Mouse (Mus musculus): ENCODE measurements at regions not wholly inside any gene's neighbourhood (a gene's known extent, or its start where the extent isn't known, plus 50 kb on each side); places are given as distances from the start of the nearest gene placed in this dataset.
"Not testable (repeated sequence)": the region's sequence is repeated elsewhere in the genome, so short reads cannot be mapped to it uniquely, and the experiment has no call there.

DNA sequence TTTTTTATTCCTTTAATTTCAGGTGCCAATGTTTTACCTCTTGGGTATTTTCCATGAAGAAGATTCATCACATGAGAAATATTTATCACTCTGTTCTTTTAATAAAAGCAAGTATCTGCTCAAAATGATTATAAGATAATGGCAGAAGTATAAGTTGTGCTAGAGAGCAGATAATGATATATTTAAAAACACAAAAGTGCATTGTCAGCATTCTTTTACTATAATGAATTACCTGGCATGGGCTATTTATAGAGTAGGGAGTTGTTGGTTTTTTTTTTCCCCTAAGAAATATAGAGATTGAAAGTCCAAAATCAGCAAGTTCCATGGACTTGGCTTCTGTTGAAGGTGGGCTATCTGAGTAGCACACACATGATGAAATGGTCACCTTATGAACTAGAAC lies 292.7 kb downstream of the Pou4f1 start:
- H3K9ac ChIP-seq (replicated peaks; ENCODE audit: low read depth, low read length), result no peak overlapping the region
- no peaks in the 10 kb centered on the region for H3K27me3 ChIP-seq (ENCODE audit: control insufficient read depth, insufficient read depth, low read length)
- no peaks in the 10 kb centered on the region for H3K36me3 ChIP-seq (ENCODE audit: control insufficient read depth, insufficient read depth, low read length)
- no peaks in the 10 kb centered on the region for H3K4me1 ChIP-seq (ENCODE audit: control insufficient read depth, insufficient read depth, low read length)
- H3K4me3 ChIP-seq (ENCODE audit: low read depth, low read length), result no peak overlapping the region
- no peak overlapping the region for H3K27ac ChIP-seq (ENCODE audit: low read depth, low read length)
- ATAC-seq (ENCODE audit: low read depth), result no peak
- H3K4me2 ChIP-seq (ENCODE audit: low read depth, low read length), result no peak overlapping the region
- H3K9me3 ChIP-seq (ENCODE audit: control insufficient read depth, low read length), result no peaks in the 10 kb centered on the region

DNA sequence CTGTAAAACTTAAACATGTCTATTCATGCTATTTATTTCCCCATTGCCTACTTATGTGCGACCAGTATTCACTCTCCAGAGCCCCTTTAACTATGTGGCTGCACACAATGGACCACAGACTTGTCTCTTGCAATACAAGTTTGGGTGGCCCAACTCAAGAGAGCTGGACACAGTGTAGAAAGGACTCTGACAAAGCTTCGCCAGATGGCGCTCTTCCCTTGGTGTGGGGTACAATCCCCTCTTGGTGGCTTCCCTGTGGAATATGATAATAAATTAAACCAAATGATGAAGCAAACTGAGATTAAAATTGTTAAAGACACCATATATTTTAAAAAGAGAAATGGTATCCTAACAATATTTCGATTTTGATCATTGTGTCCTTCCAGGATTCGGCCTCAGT lies 302.6 kb upstream of the Ednrb start:
- ATAC-seq (ENCODE audit: low read depth), result no peak
- Histone ChIP-seq H3K4me2 (ENCODE audit: low read depth, low read length) (no peak overlapping the region), H3K27me3 (ENCODE audit: control insufficient read depth, insufficient read depth, low read length) (no peaks in the 10 kb centered on the region), H3K9ac (replicated peaks; ENCODE audit: low read depth, low read length) (no peak overlapping the region), H3K36me3 (ENCODE audit: control insufficient read depth, insufficient read depth, low read length) (no peaks in the 10 kb centered on the region), H3K27ac (ENCODE audit: low read depth, low read length) (no peak overlapping the region), H3K4me3 (ENCODE audit: low read depth, low read length) (no peak overlapping the region), H3K4me1 (ENCODE audit: control insufficient read depth, insufficient read depth, low read length) (no peaks in the 10 kb centered on the region), H3K9me3 (ENCODE audit: control insufficient read depth, low read length) (no peaks in the 10 kb centered on the region)
- 61% methylated on average over 5 of the region's 5 CpGs for WGBS

DNA sequence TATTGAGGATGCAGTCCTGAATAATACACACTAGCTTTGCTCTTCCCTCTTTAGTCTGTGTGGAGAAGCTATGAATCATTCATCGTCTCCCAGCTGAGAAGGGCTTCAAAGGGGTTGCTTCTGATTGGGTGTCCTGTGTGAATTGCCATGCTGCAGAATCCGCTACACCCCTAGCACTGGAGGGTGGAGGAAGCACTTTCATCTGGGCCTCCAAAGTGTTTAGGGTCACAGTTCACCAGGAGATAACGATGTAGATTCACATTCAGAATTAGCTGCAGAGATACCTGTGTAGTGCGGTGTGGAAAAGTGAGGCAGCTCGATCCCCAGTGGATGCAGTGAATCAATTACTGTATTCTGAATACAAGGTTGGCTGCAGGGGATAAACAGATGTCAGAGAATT lies 301.2 kb upstream of the Ednrb start:
- H3K4me2 ChIP-seq (ENCODE audit: low read depth, low read length), result no peak overlapping the region
- H3K9ac ChIP-seq (replicated peaks; ENCODE audit: low read depth, low read length), result no peak overlapping the region
- ATAC-seq (ENCODE audit: low read depth), result no peak; the same call in 1 of the 2 replicates
- H3K9me3 ChIP-seq (ENCODE audit: control insufficient read depth, low read length), result no peaks in the 10 kb centered on the region
- no peaks in the 10 kb centered on the region for H3K27me3 ChIP-seq (ENCODE audit: control insufficient read depth, insufficient read depth, low read length)
- H3K36me3 ChIP-seq (ENCODE audit: control insufficient read depth, insufficient read depth, low read length), result no peaks in the 10 kb centered on the region
- H3K27ac ChIP-seq (ENCODE audit: low read depth, low read length), result no peak overlapping the region
- WGBS, result 20% methylated on average over 5 of the region's 5 CpGs
- no peak overlapping the region for H3K4me3 ChIP-seq (ENCODE audit: low read depth, low read length)
- no peaks in the 10 kb centered on the region for H3K4me1 ChIP-seq (ENCODE audit: control insufficient read depth, insufficient read depth, low read length)

DNA sequence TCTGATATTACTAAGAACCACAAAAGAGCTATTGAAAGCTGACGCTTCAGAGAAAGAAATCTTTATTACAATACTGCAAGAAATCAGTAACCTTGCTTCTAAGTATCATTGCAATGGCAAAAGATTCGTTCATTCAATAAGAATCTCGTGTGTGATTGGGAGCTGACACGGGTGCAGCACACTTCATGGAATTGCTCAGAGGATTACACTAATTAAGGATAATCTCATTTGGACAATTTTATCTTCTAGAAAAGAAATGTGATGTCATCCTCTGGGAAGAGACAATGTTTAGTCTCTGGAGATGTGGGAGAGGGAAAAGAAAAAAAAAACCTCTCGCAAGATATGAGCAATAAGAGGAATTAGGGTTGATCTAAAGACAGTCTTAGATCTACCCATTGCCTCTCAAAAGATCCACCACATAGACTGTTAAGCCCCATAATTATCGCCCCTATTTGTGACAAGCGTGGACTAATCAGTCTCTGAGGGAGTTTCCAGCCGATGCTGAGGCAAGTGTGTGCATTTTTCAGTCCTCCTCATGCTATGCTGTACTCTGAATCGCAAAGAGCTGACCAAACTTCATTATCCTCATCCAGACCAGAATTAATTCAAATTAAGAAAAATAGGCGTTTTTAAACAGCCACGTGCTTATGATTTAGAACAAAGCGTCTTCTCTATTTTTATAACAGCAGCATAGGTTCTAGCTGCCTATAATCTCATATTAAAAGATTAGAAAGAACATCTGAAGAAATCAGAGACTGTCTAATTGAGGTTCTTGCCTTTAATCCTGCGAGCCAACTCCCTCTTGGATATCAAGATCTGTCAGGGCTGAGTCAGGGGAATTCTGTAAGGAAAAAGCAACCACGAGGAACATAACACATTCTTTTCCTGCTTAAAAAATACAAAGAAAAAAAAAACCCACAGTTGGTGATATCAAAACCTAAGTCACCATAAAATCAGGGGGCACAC lies 271.1 kb upstream of the Ednrb start:
- no peaks in the 10 kb centered on the region for H3K9me3 ChIP-seq (ENCODE audit: control insufficient read depth, low read length)
- no peak overlapping the region for H3K4me2 ChIP-seq (ENCODE audit: low read depth, low read length)
- H3K9ac ChIP-seq (replicated peaks; ENCODE audit: low read depth, low read length), result no peak overlapping the region
- H3K4me1 ChIP-seq (ENCODE audit: control insufficient read depth, insufficient read depth, low read length), result no peaks in the 10 kb centered on the region
- H3K27me3 ChIP-seq (ENCODE audit: control insufficient read depth, insufficient read depth, low read length), result no peaks in the 10 kb centered on the region
- WGBS, result 87% methylated on average over 14 of the region's 14 CpGs
- no peak overlapping the region for H3K27ac ChIP-seq (ENCODE audit: low read depth, low read length)
- ATAC-seq (ENCODE audit: low read depth), result no peak
- H3K36me3 ChIP-seq (ENCODE audit: control insufficient read depth, insufficient read depth, low read length), result no peaks in the 10 kb centered on the region
- H3K4me3 ChIP-seq (ENCODE audit: low read depth, low read length), result no peak overlapping the region

DNA sequence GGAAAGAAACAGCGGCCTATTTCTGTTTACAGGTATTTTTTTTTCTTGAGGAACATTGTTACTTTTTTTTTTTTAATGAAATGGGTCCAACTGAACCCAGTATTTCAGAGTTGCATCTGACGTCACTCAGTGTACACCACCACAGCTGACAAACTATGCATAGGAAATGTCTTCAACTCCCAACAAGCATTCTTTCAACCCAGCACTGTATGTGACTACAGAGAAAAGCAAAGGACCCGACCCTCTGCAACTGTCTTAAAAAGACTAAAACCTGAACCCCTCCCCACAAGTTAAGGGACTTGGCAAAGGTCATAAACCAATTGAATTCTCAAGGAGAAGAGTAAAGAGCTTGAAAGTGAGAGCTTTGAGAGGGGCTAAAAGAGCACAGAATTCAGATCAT lies 270.0 kb upstream of the Ednrb start:
- ATAC-seq (ENCODE audit: low read depth), result no peak
- 68% methylated on average over 3 of the region's 3 CpGs for WGBS

DNA sequence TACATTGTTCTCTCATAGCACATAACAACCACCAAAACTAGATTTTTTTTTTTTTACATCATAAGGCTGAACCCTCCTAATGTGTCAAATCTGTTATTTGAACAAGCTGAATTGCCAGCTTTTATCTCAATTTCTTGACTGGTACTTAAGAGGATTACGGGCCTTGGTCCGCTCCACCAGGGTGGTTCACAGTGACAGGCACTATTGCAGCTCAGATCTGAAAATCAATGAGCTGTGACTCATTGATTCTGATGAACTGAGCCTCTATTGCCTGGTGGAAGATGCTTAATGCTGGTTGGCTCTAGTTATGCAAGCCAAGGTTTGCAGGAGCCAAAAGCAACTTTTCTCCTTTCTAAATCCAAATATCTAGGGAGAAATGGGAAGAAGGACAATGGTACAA lies 269.2 kb upstream of the Ednrb start:
- no peaks in the 10 kb centered on the region for H3K9me3 ChIP-seq (ENCODE audit: control insufficient read depth, low read length)
- no peak for ATAC-seq (ENCODE audit: low read depth)
- no peaks in the 10 kb centered on the region for H3K4me1 ChIP-seq (ENCODE audit: control insufficient read depth, insufficient read depth, low read length)
- no peaks in the 10 kb centered on the region for H3K36me3 ChIP-seq (ENCODE audit: control insufficient read depth, insufficient read depth, low read length)
- H3K27ac ChIP-seq (ENCODE audit: low read depth, low read length), result no peak overlapping the region
- H3K4me3 ChIP-seq (ENCODE audit: low read depth, low read length), result no peak overlapping the region
- WGBS, result 68% methylated on average over 2 of the region's 2 CpGs
- H3K9ac ChIP-seq (replicated peaks; ENCODE audit: low read depth, low read length), result no peak overlapping the region
- H3K4me2 ChIP-seq (ENCODE audit: low read depth, low read length), result no peak overlapping the region
- H3K27me3 ChIP-seq (ENCODE audit: control insufficient read depth, insufficient read depth, low read length), result no peaks in the 10 kb centered on the region

More for the DNA sequence above, 270.0 kb upstream of the Ednrb start:
- Histone ChIP-seq H3K36me3 (ENCODE audit: control insufficient read depth, insufficient read depth, low read length) (no peaks in the 10 kb centered on the region), H3K4me2 (ENCODE audit: low read depth, low read length) (no peak overlapping the region), H3K4me1 (ENCODE audit: control insufficient read depth, insufficient read depth, low read length) (no peaks in the 10 kb centered on the region), H3K9ac (replicated peaks; ENCODE audit: low read depth, low read length) (no peak overlapping the region), H3K27me3 (ENCODE audit: control insufficient read depth, insufficient read depth, low read length) (no peaks in the 10 kb centered on the region), H3K27ac (ENCODE audit: low read depth, low read length) (no peak overlapping the region), H3K4me3 (ENCODE audit: low read depth, low read length) (no peak overlapping the region), H3K9me3 (ENCODE audit: control insufficient read depth, low read length) (no peaks in the 10 kb centered on the region)

DNA sequence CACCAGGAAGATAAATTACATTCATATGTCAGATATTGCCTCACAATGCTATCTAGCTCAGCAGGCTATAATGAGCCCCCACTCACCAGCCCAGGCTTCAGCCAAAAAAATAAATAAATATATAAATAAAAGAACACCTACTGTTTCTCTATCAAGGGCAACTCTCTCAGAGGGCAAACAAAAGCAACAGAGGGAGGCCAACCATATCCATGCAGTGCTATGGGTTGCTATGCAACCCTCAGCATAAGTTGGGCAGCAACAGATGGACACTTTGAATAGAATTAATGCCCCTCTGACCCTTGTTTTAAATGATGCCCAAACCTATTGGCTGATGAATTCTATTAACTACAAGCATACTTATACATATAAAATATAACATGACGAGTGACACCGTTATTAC lies 242.2 kb upstream of the Ednrb start:
- ATAC-seq (ENCODE audit: low read depth), result no peak

DNA sequence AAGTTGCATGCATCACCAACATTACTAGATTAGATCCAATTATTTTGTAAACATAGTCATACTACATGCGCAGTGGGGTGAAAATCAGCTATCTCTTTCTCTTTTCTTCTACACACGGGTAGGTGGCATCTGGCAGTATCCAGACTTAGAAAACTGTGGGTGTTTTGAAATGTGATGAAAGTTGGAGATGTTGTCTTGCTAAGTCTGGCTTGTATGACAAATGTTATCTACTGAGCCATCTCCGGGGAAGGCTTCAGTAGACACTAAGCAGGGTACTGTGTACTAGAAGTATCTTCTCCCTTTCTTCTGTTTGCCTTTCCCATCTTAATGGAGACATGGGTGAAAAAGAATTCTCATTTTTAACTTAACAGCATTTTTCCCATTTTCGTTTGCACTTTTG lies 220.0 kb upstream of the Ednrb start:
- H3K9me3 ChIP-seq (ENCODE audit: control insufficient read depth, low read length); H3K4me2 ChIP-seq (ENCODE audit: low read depth, low read length); H3K9ac ChIP-seq (replicated peaks; ENCODE audit: low read depth, low read length); H3K4me3 ChIP-seq (ENCODE audit: low read depth, low read length); ATAC-seq (ENCODE audit: low read depth); H3K27ac ChIP-seq (ENCODE audit: low read depth, low read length); H3K36me3 ChIP-seq (ENCODE audit: control insufficient read depth, insufficient read depth, low read length); H3K4me1 ChIP-seq (ENCODE audit: control insufficient read depth, insufficient read depth, low read length); H3K27me3 ChIP-seq (ENCODE audit: control insufficient read depth, insufficient read depth, low read length): not testable (repeated sequence)
- WGBS, result 71% methylated on average over 1 of the region's 4 CpGs

More for the DNA sequence above, 242.2 kb upstream of the Ednrb start:
- H3K27ac ChIP-seq (ENCODE audit: low read depth, low read length), result no peak overlapping the region
- 31% methylated on average over 2 of the region's 2 CpGs for WGBS
- H3K9ac ChIP-seq (replicated peaks; ENCODE audit: low read depth, low read length), result no peak overlapping the region
- H3K9me3 ChIP-seq (ENCODE audit: control insufficient read depth, low read length), result no peaks in the 10 kb centered on the region
- H3K4me1 ChIP-seq (ENCODE audit: control insufficient read depth, insufficient read depth, low read length), result no peaks in the 10 kb centered on the region
- H3K4me3 ChIP-seq (ENCODE audit: low read depth, low read length), result no peak overlapping the region
- no peak overlapping the region for H3K4me2 ChIP-seq (ENCODE audit: low read depth, low read length)
- H3K27me3 ChIP-seq (ENCODE audit: control insufficient read depth, insufficient read depth, low read length), result no peaks in the 10 kb centered on the region
- no peaks in the 10 kb centered on the region for H3K36me3 ChIP-seq (ENCODE audit: control insufficient read depth, insufficient read depth, low read length)

DNA sequence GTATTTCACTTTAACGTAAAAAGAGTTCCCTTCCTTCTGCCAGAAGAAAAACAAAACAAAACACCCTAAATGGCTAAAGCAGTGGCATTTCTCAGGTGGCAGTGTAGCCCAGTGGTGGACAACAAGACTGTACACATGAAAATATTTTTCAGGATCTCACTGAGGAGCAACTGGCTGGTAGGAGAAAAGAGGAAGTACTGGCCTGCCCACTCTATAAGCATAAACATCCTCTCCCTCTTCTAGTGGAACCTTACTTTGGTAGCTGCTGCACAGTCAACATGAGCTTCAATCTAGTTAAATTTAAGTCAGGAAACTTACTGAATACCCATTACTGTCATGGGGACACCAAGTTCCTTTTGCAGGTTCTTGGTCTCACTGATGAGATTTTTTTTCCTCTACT lies 209.5 kb upstream of the Ednrb start:
- Histone ChIP-seq H3K9ac (replicated peaks; ENCODE audit: low read depth, low read length) (no peak overlapping the region), H3K36me3 (ENCODE audit: control insufficient read depth, insufficient read depth, low read length) (no peaks in the 10 kb centered on the region), H3K9me3 (ENCODE audit: control insufficient read depth, low read length) (no peaks in the 10 kb centered on the region), H3K4me3 (ENCODE audit: low read depth, low read length) (no peak overlapping the region), H3K4me1 (ENCODE audit: control insufficient read depth, insufficient read depth, low read length) (no peaks in the 10 kb centered on the region), H3K27ac (ENCODE audit: low read depth, low read length) (no peak overlapping the region), H3K27me3 (ENCODE audit: control insufficient read depth, insufficient read depth, low read length) (no peaks in the 10 kb centered on the region), H3K4me2 (ENCODE audit: low read depth, low read length) (no peak overlapping the region)
- WGBS, result 87% methylated on average over 1 of the region's 1 CpGs
- ATAC-seq (ENCODE audit: low read depth), result no peak

Measured in neural tube, embryonic 14.5 days (tissue).